Mouse (Mus musculus): Measurements from ENCODE around the gene Psmb4. TPM values are rescaled to one million over a fixed set of nuclear protein-coding genes. Genes with fewer than 3 reads are reported as not detected.
"Not testable (repeated sequence)": the region's sequence is repeated elsewhere in the genome, so short reads cannot be mapped to it uniquely, and the experiment has no call there.

The Psmb4 gene
- 475 TPM for polyA plus RNA-seq (2012; fragmentation: generic; extraction: Trizol)

- Histone ChIP-seq H3K36me3 (ENCODE audit: control insufficient read depth, insufficient read depth) (peaks cover 13% of the 10 kb centered on the region), H3K27me3 (ENCODE audit: control insufficient read depth, insufficient read depth, insufficient read length) (no peaks in the 10 kb centered on the region), H3K4me3 (peak within 1 kb of the TSS; percentile 85), H3K79me2 (ENCODE audit: control insufficient read depth, insufficient read depth) (peaks cover 16% of the 10 kb centered on the region), H3ac (ENCODE audit: control insufficient read depth, insufficient read length) (peak within 1 kb of the TSS; percentile 75), H3K4me2 (ENCODE audit: low read depth) (peak within 1 kb of the TSS; percentile 92)
- TF ChIP-seq MYOG (IDR thresholded peaks at IDR 0.05; ENCODE audit: control insufficient read depth in 1 of 3, insufficient read depth in 1 of 3, insufficient read length in 2 of 3, low read depth in 2 of 3) (no peak), TCF3 (IDR thresholded peaks at IDR 0.05; ENCODE audit: insufficient read length, low read depth) (no peak), CEBPB (IDR thresholded peaks at IDR 0.05; ENCODE audit: insufficient read depth, poor library complexity, severe bottlenecking) (no peak), POLR2AphosphoS2 (IDR thresholded peaks at IDR 0.05; ENCODE audit: insufficient read length, low read depth) (peak; percentile 93), MAX (IDR thresholded peaks at IDR 0.05; ENCODE audit: low read depth) (no peak), TCF12 (IDR thresholded peaks at IDR 0.05; ENCODE audit: insufficient read depth, poor library complexity, severe bottlenecking) (no peak), POLR2A (IDR thresholded peaks at IDR 0.05; ENCODE audit: insufficient read length, low read depth) (peak; percentile 86), REST (IDR thresholded peaks at IDR 0.05; ENCODE audit: insufficient read depth, insufficient read length) (no peak)
Measured at GRCm38 (mm10) chr3:94886316-94887224, at the start of gene Psmb4. Psmb4 (minus strand) TSS chr3:94886961.

GRCm38 (mm10) chr3:94936147-94936546 lies 49.4 kb upstream of the Psmb4 start:
- not testable (repeated sequence) for H3K27me3 ChIP-seq (ENCODE audit: control insufficient read depth, insufficient read depth, insufficient read length); H3K4me2 ChIP-seq (ENCODE audit: low read depth); H3K36me3 ChIP-seq (ENCODE audit: control insufficient read depth, insufficient read depth); H3K4me3 ChIP-seq; H3K79me2 ChIP-seq (ENCODE audit: control insufficient read depth, insufficient read depth); H3ac ChIP-seq (ENCODE audit: control insufficient read depth, insufficient read length)

- not testable (repeated sequence) for H3K4me2 ChIP-seq (ENCODE audit: low read depth); H3K4me3 ChIP-seq; H3K36me3 ChIP-seq (ENCODE audit: control insufficient read depth, insufficient read depth); H3ac ChIP-seq (ENCODE audit: control insufficient read depth, insufficient read length); H3K27me3 ChIP-seq (ENCODE audit: control insufficient read depth, insufficient read depth, insufficient read length); H3K79me2 ChIP-seq (ENCODE audit: control insufficient read depth, insufficient read depth)
Measured at GRCm38 (mm10) chr3:94935332-94935731, 48.6 kb upstream of the Psmb4 start.

GRCm38 (mm10) chr3:94934564-94934963 lies 47.8 kb upstream of the Psmb4 start:
- H3K79me2 ChIP-seq (ENCODE audit: control insufficient read depth, insufficient read depth); H3K4me3 ChIP-seq; H3K36me3 ChIP-seq (ENCODE audit: control insufficient read depth, insufficient read depth); H3K4me2 ChIP-seq (ENCODE audit: low read depth); H3K27me3 ChIP-seq (ENCODE audit: control insufficient read depth, insufficient read depth, insufficient read length); H3ac ChIP-seq (ENCODE audit: control insufficient read depth, insufficient read length): not testable (repeated sequence)

GRCm38 (mm10) chr3:94933604-94934003 lies 46.8 kb upstream of the Psmb4 start:
- H3K79me2 ChIP-seq (ENCODE audit: control insufficient read depth, insufficient read depth); H3K27me3 ChIP-seq (ENCODE audit: control insufficient read depth, insufficient read depth, insufficient read length); H3K4me2 ChIP-seq (ENCODE audit: low read depth); H3ac ChIP-seq (ENCODE audit: control insufficient read depth, insufficient read length); H3K4me3 ChIP-seq; H3K36me3 ChIP-seq (ENCODE audit: control insufficient read depth, insufficient read depth): not testable (repeated sequence)

GRCm38 (mm10) chr3:94932809-94933564 lies 46.2 kb upstream of the Psmb4 start, which contains the start of gene Selenbp1:
Selenbp1 (plus strand) TSS chr3:94933056.
- H3K79me2 ChIP-seq (ENCODE audit: control insufficient read depth, insufficient read depth), result no peaks in the 10 kb centered on the region
- H3K36me3 ChIP-seq (ENCODE audit: control insufficient read depth, insufficient read depth), result no peaks in the 10 kb centered on the region
- H3K27me3 ChIP-seq (ENCODE audit: control insufficient read depth, insufficient read depth, insufficient read length), result no peaks in the 10 kb centered on the region
- H3K4me2 ChIP-seq (ENCODE audit: low read depth), result peak within 1 kb of the TSS; percentile 40
- no peak for TF ChIP-seq CEBPB (IDR thresholded peaks at IDR 0.05; ENCODE audit: insufficient read depth, poor library complexity, severe bottlenecking)
- no peak for TF ChIP-seq TCF3 (IDR thresholded peaks at IDR 0.05; ENCODE audit: insufficient read length, low read depth)
- no peak for TF ChIP-seq MYOG (IDR thresholded peaks at IDR 0.05; ENCODE audit: control insufficient read depth in 1 of 3, insufficient read depth in 1 of 3, insufficient read length in 2 of 3, low read depth in 2 of 3)
- no peak for TF ChIP-seq MYOD1 (IDR thresholded peaks at IDR 0.05; ENCODE audit: control insufficient read depth in 1 of 3, insufficient read length in 2 of 3, low read depth in 2 of 3)
- TF ChIP-seq REST (IDR thresholded peaks at IDR 0.05; ENCODE audit: insufficient read depth, insufficient read length), result no peak
- no peak for TF ChIP-seq E2F4 (IDR thresholded peaks at IDR 0.05; ENCODE audit: insufficient read depth)
- no peak for TF ChIP-seq POLR2AphosphoS2 (IDR thresholded peaks at IDR 0.05; ENCODE audit: insufficient read length, low read depth)
- no peak for TF ChIP-seq TCF12 (IDR thresholded peaks at IDR 0.05; ENCODE audit: insufficient read depth, poor library complexity, severe bottlenecking)
- TF ChIP-seq USF1 (IDR thresholded peaks at IDR 0.05; ENCODE audit: low read depth), result no peak
- no peak for TF ChIP-seq MAX (IDR thresholded peaks at IDR 0.05; ENCODE audit: low read depth)
- TF ChIP-seq SRF (IDR thresholded peaks at IDR 0.05; ENCODE audit: control insufficient read depth, insufficient read length, low read depth), result no peak
- TF ChIP-seq POLR2A (IDR thresholded peaks at IDR 0.05; ENCODE audit: insufficient read length, low read depth), result no peak
- no peak within 1 kb of the TSS for H3ac ChIP-seq (ENCODE audit: control insufficient read depth, insufficient read length)
- H3K4me3 ChIP-seq, result no peak within 1 kb of the TSS

- not testable (repeated sequence) for H3K4me3 ChIP-seq; H3K27me3 ChIP-seq (ENCODE audit: control insufficient read depth, insufficient read depth, insufficient read length); H3K79me2 ChIP-seq (ENCODE audit: control insufficient read depth, insufficient read depth); H3K36me3 ChIP-seq (ENCODE audit: control insufficient read depth, insufficient read depth); H3ac ChIP-seq (ENCODE audit: control insufficient read depth, insufficient read length)
- H3K4me2 ChIP-seq (ENCODE audit: low read depth), result peak overlapping the region; percentile 40
Measured at GRCm38 (mm10) chr3:94932279-94932678, 45.5 kb upstream of the Psmb4 start.

- not testable (repeated sequence) for H3K4me3 ChIP-seq; H3ac ChIP-seq (ENCODE audit: control insufficient read depth, insufficient read length); H3K36me3 ChIP-seq (ENCODE audit: control insufficient read depth, insufficient read depth); H3K27me3 ChIP-seq (ENCODE audit: control insufficient read depth, insufficient read depth, insufficient read length); H3K4me2 ChIP-seq (ENCODE audit: low read depth); H3K79me2 ChIP-seq (ENCODE audit: control insufficient read depth, insufficient read depth)
Measured at GRCm38 (mm10) chr3:94931427-94932082, 44.8 kb upstream of the Psmb4 start.

Measured in myocyte (in vitro differentiated cells).